Mouse (Mus musculus) limb, embryonic 13.5 days (tissue): ENCODE measurements around the gene Gm45140. TPM values are rescaled to one million over a fixed set of nuclear protein-coding genes. Genes with fewer than 3 reads are reported as not detected.

Source experiments
- ATAC-seq: fragments of 200-750 bp; cut with Nextera tagmentation; 2 replicates; pipeline ENCODE4 v1.8.0; 2017; ENCODE audit warnings: low read depth, moderate number of reproducible peaks, moderate TSS enrichment; ENCODE audit not compliant: low FRiP score
- H3K27ac ChIP-seq: fragments of 300-500 bp; sonication (generic); 2 replicates; pipeline ENCODE4 v1.5.1; 2015; ENCODE audit warnings: inconsistent platforms, mild to moderate bottlenecking, moderate library complexity
- H3K27me3 ChIP-seq: fragments of 300-500 bp; sonication (generic); 2 replicates; pipeline ENCODE4 v1.6.1; 2015; ENCODE audit warnings: mild to moderate bottlenecking, inconsistent platforms
- H3K36me3 ChIP-seq: fragments of 300-500 bp; sonication (generic); 2 replicates; pipeline ENCODE4 v1.6.1; 2015; ENCODE audit warnings: inconsistent platforms, mild to moderate bottlenecking, moderate library complexity
- H3K4me1 ChIP-seq: fragments of 300-500 bp; sonication (generic); 2 replicates; pipeline ENCODE4 v1.6.1; 2015; ENCODE audit warnings: inconsistent platforms
- H3K4me2 ChIP-seq: fragments of 300-500 bp; sonication (generic); replicated peaks from 2 replicates; pipeline ENCODE4 v1.6.1; 2015; ENCODE audit warnings: inconsistent platforms, mild to moderate bottlenecking, moderate library complexity
- H3K4me3 ChIP-seq: fragments of 300-500 bp; sonication (generic); 2 replicates; pipeline ENCODE4 v1.5.1; 2015; ENCODE audit warnings: moderate library complexity, mild to moderate bottlenecking, inconsistent platforms
- H3K9ac ChIP-seq: fragments of 300-500 bp; sonication (generic); 2 replicates; pipeline ENCODE4 v1.6.1; 2015; ENCODE audit warnings: mild to moderate bottlenecking, inconsistent platforms
- H3K9me3 ChIP-seq: fragments of 300-500 bp; sonication (generic); 2 replicates; pipeline ENCODE4 v1.6.1; 2016; ENCODE audit warnings: inconsistent platforms
- WGBS: fragments of 180-500 bp; shearing (Covaris S2); methylation state at CpG from one replicate; pipeline ENCODE4 v1.1.7; 2015; 5-methylcytosine and 5-hydroxymethylcytosine counted together
- polyA plus RNA-seq: library from polyadenylated mRNA; unstranded; fragments of >200 nt; fragmentation: Nextera tagmentation; extraction: Ambion mirVana; gene quantifications from 2 replicates; pipeline ENCODE4 v1.2.1, GENCODE M21; 2015

Gm45140 gene
- polyA plus RNA-seq, 1 experiment from 2014 or later, result 6.8 TPM

DNA sequence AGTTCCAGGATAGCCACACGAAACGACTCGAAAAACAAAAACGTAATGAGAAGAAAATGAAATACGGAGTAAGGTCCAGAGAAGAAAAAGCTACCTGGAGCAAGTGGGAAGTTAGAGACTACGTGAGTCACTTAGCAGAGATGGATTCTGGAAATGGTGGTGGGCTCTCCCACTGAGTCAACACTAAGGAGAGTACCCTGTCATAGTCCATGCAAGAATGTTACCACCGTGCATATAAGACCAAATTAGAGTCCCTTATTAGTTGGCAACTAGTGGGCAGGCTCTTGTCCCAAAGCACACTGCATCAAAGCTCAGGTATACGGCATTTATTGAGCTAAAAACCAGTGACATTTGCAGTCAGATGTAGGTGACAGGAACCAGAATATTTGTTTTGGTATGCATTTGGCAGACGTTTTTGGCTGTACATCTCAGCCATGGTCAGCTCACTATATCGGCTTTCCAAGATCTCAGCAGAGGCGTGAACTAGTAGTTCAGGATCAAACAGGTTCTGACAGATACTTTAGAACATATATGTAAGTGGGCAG lies 4.3 kb upstream of the Gm45140 start:
- H3K4me3 ChIP-seq, result 0 out of 2 replicates have a peak overlapping the region, but pooled peaks have one; percentile 75
- no peaks in the 10 kb centered on the region for H3K9me3 ChIP-seq
- no peaks in the 10 kb centered on the region for H3K27me3 ChIP-seq
- H3K36me3 ChIP-seq, result peaks cover 50% of the 10 kb centered on the region
- WGBS, result 60% methylated on average over 11 of the region's 11 CpGs
- no peak overlapping the region for H3K9ac ChIP-seq
- H3K4me2 ChIP-seq, result peak overlapping the region; percentile 84; the same call in 1 of the 2 replicates
- ATAC-seq, result no peak
- no peak overlapping the region for H3K27ac ChIP-seq
- peaks cover 14% of the 10 kb centered on the region for H3K4me1 ChIP-seq

DNA sequence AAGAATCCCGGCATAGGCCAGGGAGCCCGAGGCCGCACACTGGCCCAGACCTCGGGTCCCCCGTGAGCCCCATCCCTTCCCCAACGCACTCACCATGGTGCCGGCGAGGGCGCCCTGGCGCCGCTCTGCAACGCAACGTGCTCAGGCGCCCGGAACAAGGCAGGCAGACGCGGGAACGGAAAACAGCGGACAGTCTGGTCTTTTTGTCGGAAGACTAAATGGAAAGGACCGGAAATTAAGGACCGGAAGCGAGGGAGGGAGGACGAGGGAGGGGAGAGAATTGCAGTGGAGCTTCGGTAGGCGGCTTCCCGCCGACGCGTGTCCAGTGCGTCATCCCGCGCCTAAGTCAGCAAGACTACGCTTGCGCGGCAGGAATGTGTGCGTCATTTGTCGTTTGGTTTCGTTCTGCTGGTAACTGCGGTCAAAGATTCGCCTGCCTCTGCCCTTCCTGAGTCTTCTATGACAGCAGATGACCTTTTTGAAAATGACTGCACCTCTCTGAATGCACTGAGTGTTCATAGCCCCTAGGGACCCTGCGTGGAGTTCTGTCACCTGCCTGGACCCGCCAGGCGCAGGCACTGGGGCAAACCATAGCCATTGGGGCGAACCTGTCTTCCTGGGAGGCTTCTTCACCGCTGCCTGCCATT lies 3.1 kb upstream of the Gm45140 start, which contains the start of gene Isy1:
Gene Isy1, minus strand, starts transcription at position 248 of the 647 bp plus-strand sequence.
- Histone ChIP-seq H3K9me3 (no peaks in the 10 kb centered on the region), H3K4me1 (peaks cover 14% of the 10 kb centered on the region), H3K27me3 (no peaks in the 10 kb centered on the region), H3K36me3 (peaks cover 49% of the 10 kb centered on the region), H3K9ac (peak within 1 kb of the TSS; percentile 87), H3K4me3 (peak within 1 kb of the TSS; percentile 75), H3K27ac (peak within 1 kb of the TSS; percentile 91), H3K4me2 (peak within 1 kb of the TSS; percentile 84)
- ATAC-seq, result peak; percentile 97
- WGBS, result under 1% methylated on average over 46 of the region's 46 CpGs

DNA sequence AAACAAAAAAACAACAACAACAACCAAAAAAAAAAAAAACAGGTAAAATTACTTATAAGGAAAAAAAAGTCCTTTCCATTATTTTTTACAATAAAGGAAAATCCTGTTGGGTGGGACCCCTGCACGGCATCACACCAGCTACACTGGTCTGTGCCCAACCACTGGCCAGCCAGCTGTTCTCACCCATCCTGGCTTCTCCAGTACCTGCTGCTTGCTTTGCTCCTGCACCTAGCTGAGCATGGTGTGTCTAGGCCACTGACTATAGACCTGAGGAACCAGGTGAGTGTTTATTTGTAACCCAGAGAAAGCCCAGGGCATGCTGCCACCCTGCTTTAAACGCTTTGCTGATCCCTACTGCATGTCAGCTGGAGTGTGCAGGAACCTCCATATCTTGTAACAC lies 15.2 kb downstream of the Gm45140 start:
- Histone ChIP-seq H3K36me3 (peaks cover 94% of the 10 kb centered on the region), H3K9ac (no peak overlapping the region), H3K27me3 (no peaks in the 10 kb centered on the region), H3K27ac (no peak overlapping the region), H3K4me1 (no peaks in the 10 kb centered on the region), H3K9me3 (no peaks in the 10 kb centered on the region), H3K4me2 (no peak overlapping the region), H3K4me3 (no peak overlapping the region)
- no peak for ATAC-seq
- WGBS, result 95% methylated on average over 2 of the region's 2 CpGs

DNA sequence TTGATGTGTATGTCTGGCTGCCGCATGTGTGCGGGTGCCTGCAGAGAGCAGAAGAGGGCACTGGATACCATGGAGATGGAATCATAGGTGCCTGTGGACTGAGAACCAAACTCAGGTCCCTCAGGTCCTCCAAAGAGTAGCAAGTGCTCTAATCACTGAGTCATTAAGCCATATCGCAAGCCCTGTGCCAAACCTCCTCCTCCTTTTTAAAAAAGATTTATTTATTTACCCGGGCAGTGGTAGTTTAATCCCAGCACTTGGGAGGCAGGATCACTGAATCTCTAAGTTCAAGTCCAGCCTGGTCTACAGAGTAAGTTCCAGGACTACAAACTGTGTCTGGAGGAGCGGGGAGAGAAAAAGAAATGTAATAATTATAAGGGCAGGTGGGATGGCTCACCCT lies 21.1 kb downstream of the Gm45140 start:
- H3K9me3 ChIP-seq, result no peaks in the 10 kb centered on the region
- no peak for ATAC-seq
- WGBS, result 92% methylated on average over 5 of the region's 5 CpGs
- peaks cover 56% of the 10 kb centered on the region for H3K36me3 ChIP-seq
- no peak overlapping the region for H3K4me3 ChIP-seq
- no peaks in the 10 kb centered on the region for H3K27me3 ChIP-seq
- no peak overlapping the region for H3K27ac ChIP-seq
- peaks cover 21% of the 10 kb centered on the region for H3K4me1 ChIP-seq
- H3K4me2 ChIP-seq, result no peak overlapping the region
- no peak overlapping the region for H3K9ac ChIP-seq

DNA sequence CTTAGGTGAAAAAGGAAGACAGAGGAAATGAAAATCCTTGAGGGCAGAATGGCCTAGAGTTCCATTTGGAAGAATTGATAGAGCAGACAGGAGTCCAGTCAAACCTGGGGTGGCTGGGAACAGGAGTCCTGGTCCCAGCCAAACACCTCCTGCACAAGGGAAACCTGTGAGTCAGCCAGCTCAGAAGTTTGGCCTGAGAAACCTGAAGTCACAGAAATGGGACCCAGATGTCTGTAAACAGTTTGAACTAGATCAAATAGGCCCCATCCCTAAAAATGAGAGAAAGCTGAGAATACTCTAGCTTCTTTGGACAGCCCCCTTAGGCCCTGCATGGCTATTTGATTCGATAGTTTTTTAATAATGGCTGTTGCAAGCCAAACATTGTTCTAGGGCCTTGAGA lies 22.9 kb downstream of the Gm45140 start:
- Histone ChIP-seq H3K27ac (peak overlapping the region; percentile 77; the same call in 1 of the 2 replicates), H3K4me2 (peak overlapping the region; percentile 95), H3K27me3 (no peaks in the 10 kb centered on the region), H3K36me3 (peaks cover 39% of the 10 kb centered on the region), H3K9me3 (no peaks in the 10 kb centered on the region), H3K9ac (no peak overlapping the region), H3K4me3 (peak overlapping the region; percentile 74), H3K4me1 (peaks cover 22% of the 10 kb centered on the region)
- 74% methylated on average over 1 of the region's 1 CpGs for WGBS
- no peak for ATAC-seq

DNA sequence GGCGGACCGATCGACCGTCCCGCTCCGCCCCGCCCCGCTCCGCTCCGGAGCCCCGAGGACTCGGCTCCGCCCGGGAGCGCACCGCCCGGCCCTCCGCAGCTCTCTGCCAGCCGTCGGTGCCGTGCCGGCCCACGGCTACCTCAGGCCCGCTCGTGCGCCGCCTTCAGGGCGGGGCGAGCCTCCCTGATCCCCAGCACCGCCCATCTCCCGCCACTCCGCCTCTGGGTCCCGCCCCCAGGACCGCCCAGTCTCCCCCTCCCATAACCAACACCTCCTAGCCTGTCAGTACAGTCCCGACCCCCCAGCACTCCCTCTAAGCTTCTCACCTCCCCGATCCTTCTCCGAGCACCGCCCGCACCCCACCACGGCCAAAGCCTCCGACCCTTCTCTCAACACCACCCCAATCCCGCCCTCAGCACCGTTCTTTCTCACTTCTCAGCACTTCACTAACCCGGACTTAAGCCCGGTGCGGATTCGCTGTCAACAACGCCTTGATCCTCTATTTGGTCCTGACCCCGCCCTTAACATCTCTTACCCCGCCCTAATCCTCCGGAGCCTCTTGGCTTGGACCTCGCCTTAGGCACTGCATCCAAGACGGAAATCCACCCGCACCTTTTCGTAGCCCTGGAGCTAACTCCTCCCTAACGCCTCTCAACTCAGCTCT lies 23.8 kb downstream of the Gm45140 start, which contains the start of gene Rab43:
Gene Rab43, minus strand, starts transcription at position 490 of the 664 bp plus-strand sequence.
- H3K27ac ChIP-seq, result peak within 1 kb of the TSS; percentile 77
- H3K9me3 ChIP-seq, result no peaks in the 10 kb centered on the region
- 0% methylated on average over 26 of the region's 56 CpGs for WGBS
- peaks cover 30% of the 10 kb centered on the region for H3K36me3 ChIP-seq
- H3K9ac ChIP-seq, result peak within 1 kb of the TSS; percentile 89
- H3K4me2 ChIP-seq, result peak within 1 kb of the TSS; percentile 95
- peaks cover 25% of the 10 kb centered on the region for H3K4me1 ChIP-seq
- H3K4me3 ChIP-seq, result peak within 1 kb of the TSS; percentile 74
- peak; percentile 97 for ATAC-seq
- no peaks in the 10 kb centered on the region for H3K27me3 ChIP-seq

DNA sequence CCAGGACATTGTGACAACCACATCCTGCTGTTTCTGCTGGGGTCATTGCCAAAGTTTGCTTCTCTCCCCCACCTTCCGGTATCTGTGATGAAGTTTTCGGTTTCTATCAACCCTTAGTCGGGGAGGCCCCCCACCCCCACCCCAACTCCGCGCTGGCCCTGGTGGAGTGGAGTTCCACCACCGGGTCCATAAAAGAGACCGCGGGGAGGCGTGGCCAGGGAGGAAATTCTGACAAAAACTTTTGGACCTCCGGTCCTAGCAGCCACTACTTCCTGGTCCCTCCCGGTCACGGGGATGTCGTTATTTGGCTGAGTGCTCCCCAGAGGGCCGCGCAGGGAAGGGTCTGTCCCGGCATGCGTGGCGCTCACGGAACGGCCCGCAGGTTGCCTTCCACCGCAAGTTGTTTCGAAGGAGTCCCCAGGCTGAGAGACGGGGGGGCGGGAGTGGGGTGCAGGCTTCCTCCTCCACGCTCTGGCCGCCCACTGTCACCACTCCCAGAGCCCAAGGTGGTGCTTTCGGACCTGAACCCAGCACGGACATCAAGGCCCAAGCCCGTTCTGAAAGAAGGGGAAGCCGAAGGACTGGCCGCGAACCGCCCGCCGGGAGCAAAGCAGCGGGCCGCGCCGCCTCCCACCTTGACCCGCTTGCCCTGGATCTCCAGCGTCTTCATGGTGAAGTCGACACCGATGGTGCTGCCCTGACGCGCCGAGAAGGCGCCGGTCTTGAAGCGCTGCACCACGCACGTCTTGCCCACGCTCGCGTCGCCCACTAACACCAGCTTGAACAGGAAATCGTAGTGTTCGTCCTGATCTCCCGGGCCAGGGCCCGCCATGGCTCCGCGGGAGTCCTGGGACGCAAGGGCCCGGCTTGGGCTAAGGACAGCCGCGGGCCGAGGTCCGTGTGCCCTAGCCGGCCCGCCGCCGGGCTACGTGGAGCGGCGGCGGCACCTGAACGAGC lies 24.6 kb downstream of the Gm45140 start:
- Histone ChIP-seq H3K4me3 (peak overlapping the region; percentile 74), H3K4me2 (peak overlapping the region; percentile 95), H3K36me3 (peaks cover 22% of the 10 kb centered on the region), H3K27ac (peak overlapping the region; percentile 77), H3K9ac (peak overlapping the region; percentile 89), H3K9me3 (no peaks in the 10 kb centered on the region), H3K4me1 (peaks cover 26% of the 10 kb centered on the region), H3K27me3 (no peaks in the 10 kb centered on the region)
- under 1% methylated on average over 70 of the region's 77 CpGs for WGBS
- peak; percentile 31; the same call in 1 of the 2 replicates for ATAC-seq

DNA sequence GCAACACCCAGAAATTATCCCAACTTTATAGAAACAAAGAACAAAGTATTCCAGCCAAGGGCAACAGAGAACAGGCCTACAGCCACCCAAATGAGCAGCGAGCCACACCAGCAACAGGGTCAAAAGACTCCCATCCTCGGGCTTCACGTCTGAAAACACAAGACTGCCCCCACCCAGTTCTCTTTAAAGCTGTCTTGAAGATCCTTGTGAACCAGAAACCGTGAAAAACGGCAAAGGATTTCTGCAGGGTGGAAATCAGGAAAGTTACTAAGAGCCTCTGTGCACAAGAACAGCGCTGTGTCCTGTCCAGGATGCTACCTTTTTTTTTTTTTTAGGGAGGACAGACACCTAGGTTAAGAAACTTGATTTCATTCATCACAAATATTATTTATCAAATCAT lies 25.3 kb downstream of the Gm45140 start:
- peak overlapping the region; percentile 89 for H3K9ac ChIP-seq
- H3K4me3 ChIP-seq, result peak overlapping the region; percentile 74
- peaks cover 26% of the 10 kb centered on the region for H3K4me1 ChIP-seq
- H3K4me2 ChIP-seq, result peak overlapping the region; percentile 95
- no peak overlapping the region for H3K27ac ChIP-seq
- H3K9me3 ChIP-seq, result no peaks in the 10 kb centered on the region
- WGBS, result 45% methylated on average over 6 of the region's 6 CpGs
- ATAC-seq, result no peak
- no peaks in the 10 kb centered on the region for H3K27me3 ChIP-seq
- peaks cover 15% of the 10 kb centered on the region for H3K36me3 ChIP-seq

DNA sequence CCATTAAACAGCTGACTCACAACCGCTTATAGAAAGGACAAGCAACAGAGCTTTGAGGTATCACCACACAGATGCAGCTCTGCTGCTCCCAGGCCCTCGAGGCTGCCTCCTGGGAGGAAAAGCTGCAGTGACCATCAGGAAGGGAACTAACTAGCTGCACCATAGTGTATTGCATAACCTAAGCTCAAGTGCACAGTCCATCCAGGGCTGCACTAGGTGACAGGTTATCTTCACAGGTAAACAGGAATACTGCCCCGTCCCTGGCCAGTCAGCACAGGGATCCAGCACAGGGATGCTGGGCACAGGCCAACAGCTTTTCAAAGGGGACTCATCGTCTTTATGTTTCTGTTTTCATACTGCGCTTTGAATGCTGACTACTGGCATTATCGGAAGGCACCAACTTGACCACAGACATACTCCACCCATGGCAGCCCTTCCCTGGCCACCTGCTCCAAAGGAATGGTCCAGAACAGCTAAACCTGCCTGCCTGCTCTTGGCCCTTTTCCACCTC lies 25.9 kb downstream of the Gm45140 start:
- Histone ChIP-seq H3K4me3 (peak overlapping the region; percentile 74; the same call in 1 of the 2 replicates), H3K9me3 (no peaks in the 10 kb centered on the region), H3K4me2 (peak overlapping the region; percentile 95), H3K27me3 (no peaks in the 10 kb centered on the region), H3K4me1 (peaks cover 26% of the 10 kb centered on the region), H3K27ac (no peak overlapping the region), H3K36me3 (peaks cover 9% of the 10 kb centered on the region), H3K9ac (0 out of 2 replicates have a peak overlapping the region, but pooled peaks have one; percentile 89)
- 92% methylated on average over 6 of the region's 6 CpGs for WGBS
- ATAC-seq, result no peak

DNA sequence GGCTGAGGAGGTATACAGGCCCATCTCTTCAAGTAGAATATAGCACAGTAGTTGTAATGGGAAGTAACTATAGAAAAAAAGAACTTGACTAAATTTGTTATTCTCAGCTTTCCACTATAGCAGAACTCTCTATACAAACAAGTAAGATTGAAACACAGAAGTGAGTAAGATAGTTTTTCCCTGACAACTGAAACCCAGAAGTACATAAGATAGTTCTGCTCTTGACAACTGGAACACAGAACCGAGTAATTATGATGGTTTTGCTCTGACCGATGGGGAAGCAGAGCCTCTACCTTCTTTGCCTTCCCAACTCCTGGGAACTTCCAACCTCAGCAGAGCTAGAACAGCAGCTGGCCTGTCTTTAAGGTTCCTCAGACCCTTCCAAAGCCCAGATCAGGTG lies 26.5 kb downstream of the Gm45140 start:
- WGBS, result 90% methylated on average over 2 of the region's 2 CpGs
- no peak overlapping the region for H3K4me3 ChIP-seq
- H3K27me3 ChIP-seq, result no peaks in the 10 kb centered on the region
- no peak overlapping the region for H3K27ac ChIP-seq
- H3K4me2 ChIP-seq, result peak overlapping the region; percentile 95; the same call in 1 of the 2 replicates
- H3K9me3 ChIP-seq, result no peaks in the 10 kb centered on the region
- H3K4me1 ChIP-seq, result peaks cover 26% of the 10 kb centered on the region
- ATAC-seq, result no peak
- H3K9ac ChIP-seq, result no peak overlapping the region
- peaks cover 5% of the 10 kb centered on the region for H3K36me3 ChIP-seq

DNA sequence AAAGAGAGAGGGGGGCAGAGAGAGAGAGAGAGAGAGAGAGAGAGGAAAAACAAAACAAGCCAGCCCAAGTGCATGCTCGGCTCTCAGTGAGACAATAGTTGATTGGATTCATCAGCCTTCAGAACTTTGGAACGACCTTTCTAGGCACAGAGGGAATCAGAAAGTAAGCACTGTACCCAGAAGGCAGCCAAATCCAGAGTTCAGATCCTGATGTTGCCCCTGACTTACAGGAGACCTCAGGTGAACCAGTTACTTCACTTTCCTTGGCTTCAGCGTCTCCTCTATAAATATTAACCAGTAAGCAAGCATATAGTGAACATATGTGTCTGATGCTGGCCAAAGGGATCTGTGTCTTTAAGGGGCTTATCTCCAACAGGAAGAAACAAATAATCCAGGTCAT lies 27.1 kb downstream of the Gm45140 start:
- no peak for ATAC-seq
- no peak overlapping the region for H3K9ac ChIP-seq
- WGBS, result 68% methylated on average over 3 of the region's 3 CpGs
- peaks cover 26% of the 10 kb centered on the region for H3K4me1 ChIP-seq
- no peak overlapping the region for H3K4me2 ChIP-seq
- peaks cover 2% of the 10 kb centered on the region for H3K36me3 ChIP-seq
- no peaks in the 10 kb centered on the region for H3K9me3 ChIP-seq
- H3K27me3 ChIP-seq, result no peaks in the 10 kb centered on the region
- H3K27ac ChIP-seq, result no peak overlapping the region
- H3K4me3 ChIP-seq, result no peak overlapping the region
